Mouse (Mus musculus): ENCODE measurements around the gene Isoc2a. TPM values are rescaled to one million over a fixed set of nuclear protein-coding genes. Genes with fewer than 3 reads are reported as not detected.
"Not testable (repeated sequence)": the region's sequence is repeated elsewhere in the genome, so short reads cannot be mapped to it uniquely, and the experiment has no call there.

Gene Isoc2a
- polyA plus RNA-seq, 1 experiment = 11.7 TPM

DNA sequence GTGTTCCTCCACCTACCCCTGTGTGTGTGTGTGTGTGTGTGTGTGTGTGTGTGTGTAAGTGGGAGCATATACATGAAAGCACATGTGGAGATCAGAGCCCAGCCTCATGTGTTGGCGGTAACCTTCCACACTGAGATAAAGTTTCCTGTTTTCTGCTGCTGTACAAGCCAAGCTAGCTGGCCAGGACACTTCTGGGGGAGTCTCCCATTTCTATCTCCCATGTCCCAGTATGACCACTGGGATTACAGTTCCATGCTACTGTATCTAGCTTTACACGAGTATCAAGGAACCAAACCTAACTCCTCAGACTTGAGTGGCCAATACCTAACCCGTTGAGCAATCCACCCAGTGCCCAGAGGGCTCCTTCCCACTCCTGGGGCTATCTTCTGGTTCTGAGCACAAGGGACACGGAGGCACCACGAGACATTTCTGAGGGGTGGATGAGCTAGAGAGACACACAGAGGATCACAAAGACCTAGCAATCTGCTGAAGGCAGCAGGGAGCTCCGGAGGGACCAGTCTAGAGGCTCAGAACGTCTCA, 13.3 kb upstream of the Isoc2a start:
- Histone ChIP-seq H3K4me3 (ENCODE audit: insufficient read depth, low read length) (no peak overlapping the region), H3K4me1 (ENCODE audit: control insufficient read depth, insufficient read depth, low read length) (no peaks in the 10 kb centered on the region), H3K27ac (ENCODE audit: insufficient read depth, low read length) (no peak overlapping the region)
- no peak for TF ChIP-seq POLR2A (IDR thresholded peaks at IDR 0.05; ENCODE audit: extremely low read depth, insufficient read depth, low read length)
- no peak for TF ChIP-seq CTCF (IDR thresholded peaks at IDR 0.05; ENCODE audit: extremely low read depth, insufficient read depth, low read length)

DNA sequence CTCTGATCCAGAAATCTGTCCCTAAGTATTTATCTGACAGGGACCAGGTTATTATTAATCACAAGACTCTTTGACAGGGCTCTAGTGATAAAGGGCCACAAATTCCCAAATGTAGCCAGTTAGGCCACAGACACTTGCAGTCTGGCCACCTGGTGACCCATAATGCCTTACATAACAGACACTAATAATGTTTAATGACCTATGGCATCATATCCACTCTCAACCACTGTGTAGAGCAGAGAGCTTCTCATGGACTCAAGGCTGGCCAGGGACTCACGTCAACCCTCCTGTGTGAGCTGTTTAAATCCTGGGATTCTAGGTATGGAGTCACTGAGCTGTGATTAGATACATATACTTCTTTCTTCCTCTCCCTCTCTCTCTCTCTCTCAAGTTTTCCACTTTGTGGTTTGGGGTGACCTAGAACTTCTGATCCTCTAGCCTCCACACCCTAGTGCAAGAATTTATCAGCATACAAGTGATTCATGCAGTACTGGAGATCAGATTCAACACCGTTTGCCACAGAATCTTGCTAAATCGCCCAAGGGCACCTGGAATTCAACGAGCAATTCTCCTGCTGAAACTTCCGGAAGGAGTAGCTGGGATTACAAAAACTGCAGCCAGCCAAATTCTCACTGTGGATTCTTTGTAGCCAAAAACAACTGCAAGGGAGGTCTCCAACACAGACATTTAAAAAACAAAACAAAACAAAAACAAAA, 12.7 kb upstream of the Isoc2a start:
- H3K4me1 ChIP-seq (ENCODE audit: control insufficient read depth, insufficient read depth, low read length) = no peaks in the 10 kb centered on the region
- TF ChIP-seq POLR2A (IDR thresholded peaks at IDR 0.05; ENCODE audit: extremely low read depth, insufficient read depth, low read length) (no peak), CTCF (IDR thresholded peaks at IDR 0.05; ENCODE audit: extremely low read depth, insufficient read depth, low read length) (no peak)
- H3K4me3 ChIP-seq (ENCODE audit: insufficient read depth, low read length) = no peak overlapping the region
- H3K27ac ChIP-seq (ENCODE audit: insufficient read depth, low read length) = no peak overlapping the region

DNA sequence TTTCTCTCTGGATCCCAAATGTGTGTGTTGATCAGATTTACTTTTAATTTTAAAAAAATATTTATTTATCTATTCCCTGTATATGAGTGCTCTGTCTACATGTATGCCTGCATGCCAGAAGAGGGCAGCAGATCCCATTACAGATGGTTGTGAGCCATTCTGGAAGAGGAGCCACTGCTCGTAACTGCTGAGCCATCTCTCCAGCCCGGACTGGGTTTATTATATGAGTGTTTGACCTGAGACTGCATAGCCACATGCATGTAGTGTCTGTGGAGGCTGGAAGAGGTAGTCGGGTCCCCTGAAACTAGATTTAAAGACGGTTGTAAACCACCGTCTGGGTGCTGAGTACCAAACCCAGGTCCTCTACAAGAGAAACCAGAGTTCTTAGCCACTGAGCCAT, 11.9 kb upstream of the Isoc2a start:
- H3K27ac ChIP-seq (ENCODE audit: insufficient read depth, low read length) = no peak overlapping the region; the same call in 1 of the 2 replicates
- TF ChIP-seq CTCF (IDR thresholded peaks at IDR 0.05; ENCODE audit: extremely low read depth, insufficient read depth, low read length) (peak; percentile 36; the same call in 1 of the 2 replicates), POLR2A (IDR thresholded peaks at IDR 0.05; ENCODE audit: extremely low read depth, insufficient read depth, low read length) (no peak)
- no peaks in the 10 kb centered on the region for H3K4me1 ChIP-seq (ENCODE audit: control insufficient read depth, insufficient read depth, low read length)
- H3K4me3 ChIP-seq (ENCODE audit: insufficient read depth, low read length) = peak overlapping the region; percentile 65; the same call in 1 of the 2 replicates

DNA sequence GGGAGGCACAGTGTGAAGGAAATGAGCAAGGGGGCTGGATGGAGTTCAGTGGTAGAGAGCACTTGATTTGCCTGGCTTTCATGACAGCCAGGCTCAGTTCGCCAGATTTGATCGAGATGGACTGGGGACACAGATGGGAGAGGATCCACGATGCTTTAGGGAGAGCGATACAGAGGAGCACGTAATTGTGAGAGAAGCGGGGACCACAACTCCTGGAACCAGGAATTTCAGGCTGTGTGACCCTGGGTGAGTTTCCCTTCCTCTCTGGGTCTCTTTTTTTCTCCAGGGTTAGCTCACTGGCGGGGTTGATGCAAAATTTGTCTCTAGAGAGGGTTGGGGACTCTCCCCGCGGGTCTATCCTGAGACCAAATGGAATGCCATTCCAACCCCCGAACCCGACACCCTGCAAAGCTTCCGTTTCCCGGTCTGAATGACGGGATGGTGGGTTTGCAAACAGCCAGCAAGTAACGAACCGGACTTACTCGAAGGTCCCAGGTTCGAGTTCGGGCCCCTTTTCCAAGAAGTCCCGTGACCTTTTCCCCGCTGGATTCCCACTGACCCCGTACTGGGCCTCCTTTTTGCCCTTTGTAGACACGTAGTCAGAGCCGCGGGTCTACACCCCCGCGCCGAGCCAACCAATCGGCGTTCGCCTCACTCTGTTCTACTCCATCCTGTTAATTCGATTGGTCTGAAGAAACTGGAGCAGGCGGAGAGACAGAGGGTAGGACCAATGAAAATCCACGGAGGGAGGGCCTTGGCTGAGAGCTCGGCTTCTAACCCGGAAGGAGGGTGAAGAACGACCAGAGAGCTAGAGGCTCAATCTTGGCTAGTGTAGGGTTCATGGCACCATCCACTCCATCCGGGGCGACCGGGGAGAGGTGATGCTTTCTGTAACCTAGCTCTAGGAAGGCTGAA, 11.1 kb upstream of the Isoc2a start:
- H3K4me1 ChIP-seq (ENCODE audit: control insufficient read depth, insufficient read depth, low read length) = no peaks in the 10 kb centered on the region
- peak overlapping the region; percentile 65 for H3K4me3 ChIP-seq (ENCODE audit: insufficient read depth, low read length)
- peak overlapping the region; percentile 83 for H3K27ac ChIP-seq (ENCODE audit: insufficient read depth, low read length)
- TF ChIP-seq CTCF (IDR thresholded peaks at IDR 0.05; ENCODE audit: extremely low read depth, insufficient read depth, low read length) (no peak), POLR2A (IDR thresholded peaks at IDR 0.05; ENCODE audit: extremely low read depth, insufficient read depth, low read length) (peak; percentile 93)

DNA sequence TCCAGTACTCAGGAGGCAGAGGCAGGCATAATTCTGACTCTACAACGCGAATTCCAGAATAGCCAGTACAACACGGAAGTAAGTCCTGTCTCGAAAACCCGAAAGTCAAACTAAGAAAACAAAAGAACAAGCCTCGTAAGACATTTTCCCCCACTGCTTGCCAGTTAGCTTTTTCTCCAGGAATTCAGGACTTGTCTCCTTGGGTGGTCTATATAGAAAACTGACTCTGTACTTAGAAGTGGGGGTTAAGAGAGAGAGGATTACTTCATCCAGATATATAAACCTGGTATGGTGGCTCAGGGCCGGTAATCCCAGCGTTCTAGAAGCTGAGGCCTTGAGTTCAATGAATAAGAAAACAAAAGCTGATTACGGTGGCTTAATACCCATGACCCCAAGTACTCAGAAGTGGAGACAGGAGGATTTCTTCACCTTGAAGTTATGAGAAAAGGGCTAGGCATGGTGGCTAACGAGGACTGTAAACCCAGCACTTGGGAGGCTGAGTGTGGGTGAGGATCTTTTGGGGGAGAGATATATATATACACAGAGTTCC, 10.2 kb upstream of the Isoc2a start:
- no peaks in the 10 kb centered on the region for H3K4me1 ChIP-seq (ENCODE audit: control insufficient read depth, insufficient read depth, low read length)
- H3K4me3 ChIP-seq (ENCODE audit: insufficient read depth, low read length) = peak overlapping the region; percentile 65
- TF ChIP-seq POLR2A (IDR thresholded peaks at IDR 0.05; ENCODE audit: extremely low read depth, insufficient read depth, low read length) (no peak), CTCF (IDR thresholded peaks at IDR 0.05; ENCODE audit: extremely low read depth, insufficient read depth, low read length) (no peak)
- peak overlapping the region; percentile 83 for H3K27ac ChIP-seq (ENCODE audit: insufficient read depth, low read length)

DNA sequence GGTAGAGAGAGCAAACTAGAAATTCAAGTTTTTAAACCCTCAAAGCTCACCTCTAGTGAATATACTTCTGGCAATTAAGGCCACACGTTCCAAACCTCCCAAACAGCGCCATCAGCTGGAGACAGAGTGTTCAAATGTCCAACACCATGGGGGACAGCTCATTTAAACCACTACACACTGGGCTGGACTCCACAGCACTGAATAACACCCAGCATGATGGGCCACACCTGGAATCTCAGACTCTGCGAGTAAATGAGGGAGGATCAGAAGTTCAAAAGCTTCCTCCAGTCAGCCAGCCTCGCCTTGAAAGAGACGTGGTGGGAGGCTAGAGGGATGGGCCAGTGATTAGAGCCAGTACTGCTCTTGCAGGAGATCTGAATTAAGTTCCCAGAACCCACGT, 6.8 kb upstream of the Isoc2a start, which contains the start of gene Isoc2b:
Gene Isoc2b, minus strand, starts transcription at position 126 of the 400 bp plus-strand sequence.
- Histone ChIP-seq H3K27ac (ENCODE audit: insufficient read depth, low read length) (no peak within 1 kb of the TSS), H3K4me3 (ENCODE audit: insufficient read depth, low read length) (no peak within 1 kb of the TSS), H3K4me1 (ENCODE audit: control insufficient read depth, insufficient read depth, low read length) (no peaks in the 10 kb centered on the region)
- TF ChIP-seq CTCF (IDR thresholded peaks at IDR 0.05; ENCODE audit: extremely low read depth, insufficient read depth, low read length) (no peak), POLR2A (IDR thresholded peaks at IDR 0.05; ENCODE audit: extremely low read depth, insufficient read depth, low read length) (no peak)

DNA sequence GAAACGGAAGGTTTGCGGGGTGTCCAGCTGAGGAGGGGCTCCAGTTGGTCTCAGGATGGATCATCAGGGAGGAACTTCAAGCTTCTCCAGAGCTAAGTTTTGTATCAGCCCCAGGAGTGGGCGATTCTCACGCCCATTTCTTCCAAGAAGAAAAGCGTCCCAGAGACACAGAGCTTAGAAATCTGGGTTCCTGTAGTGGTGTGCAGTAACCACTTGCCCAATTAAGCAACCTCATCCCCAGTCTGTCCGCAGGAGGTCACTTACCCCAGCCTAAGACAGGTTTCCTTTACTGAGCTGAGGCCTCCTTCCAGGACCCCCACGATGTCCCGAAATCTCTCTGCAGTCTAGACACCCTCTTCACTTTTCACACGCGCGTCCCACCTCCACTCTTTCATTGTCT, 273 bp downstream of the Isoc2a start:
- TF ChIP-seq POLR2A (IDR thresholded peaks at IDR 0.05; ENCODE audit: extremely low read depth, insufficient read depth, low read length) (no peak), CTCF (IDR thresholded peaks at IDR 0.05; ENCODE audit: extremely low read depth, insufficient read depth, low read length) (no peak)
- Histone ChIP-seq H3K4me3 (ENCODE audit: insufficient read depth, low read length) (peak overlapping the region; percentile 80), H3K27ac (ENCODE audit: insufficient read depth, low read length) (no peak overlapping the region)

DNA sequence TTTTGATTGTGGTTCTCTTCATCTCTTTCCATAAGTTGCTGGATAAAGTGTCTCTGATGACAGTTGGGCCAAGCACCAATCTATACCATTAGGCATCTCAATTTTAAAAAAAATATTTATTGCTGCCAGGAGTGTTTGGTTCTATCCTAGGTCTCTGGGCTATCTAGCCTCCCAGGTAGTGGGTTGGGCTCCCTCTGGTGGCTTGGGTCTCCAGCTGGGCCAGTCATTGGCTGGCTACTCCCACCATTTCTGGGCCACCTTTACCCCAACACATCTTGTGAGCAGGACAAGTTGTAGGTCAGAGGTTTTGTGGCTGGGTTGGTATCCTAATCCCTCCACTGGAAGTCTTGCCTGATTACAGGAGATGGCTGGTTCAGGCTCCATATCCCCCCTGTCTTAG, 1.2 kb downstream of the Isoc2a start:
- TF ChIP-seq POLR2A (IDR thresholded peaks at IDR 0.05; ENCODE audit: extremely low read depth, insufficient read depth, low read length) = no peak
- TF ChIP-seq CTCF (IDR thresholded peaks at IDR 0.05; ENCODE audit: extremely low read depth, insufficient read depth, low read length) = no peak

More for the DNA sequence above, 273 bp downstream of the Isoc2a start:
- no peaks in the 10 kb centered on the region; the same call in 1 of the 2 replicates for H3K4me1 ChIP-seq (ENCODE audit: control insufficient read depth, insufficient read depth, low read length)

DNA sequence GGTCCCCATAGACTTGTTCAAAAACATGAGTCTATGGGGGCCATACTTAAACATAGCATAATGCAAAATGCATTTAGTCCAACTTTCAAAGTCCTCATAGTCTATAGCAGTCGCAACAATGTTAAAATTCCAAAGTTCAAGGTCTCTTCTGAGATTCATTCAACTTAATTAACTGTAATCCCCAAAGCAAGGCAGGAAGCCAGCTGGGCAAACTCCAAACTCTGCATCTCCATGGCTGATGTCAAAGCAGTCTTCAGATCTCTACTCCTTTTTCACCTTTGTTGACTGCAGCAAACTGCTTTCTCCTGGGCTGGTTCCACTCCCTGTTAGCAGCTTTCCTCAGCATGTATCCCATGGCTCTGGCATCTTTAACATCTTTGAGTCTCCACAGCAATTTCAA, 2.1 kb downstream of the Isoc2a start:
- not testable (repeated sequence) for H3K27ac ChIP-seq (ENCODE audit: insufficient read depth, low read length); H3K4me1 ChIP-seq (ENCODE audit: control insufficient read depth, insufficient read depth, low read length); H3K4me3 ChIP-seq (ENCODE audit: insufficient read depth, low read length)

More for the DNA sequence above, 1.2 kb downstream of the Isoc2a start:
- no peak overlapping the region for H3K27ac ChIP-seq (ENCODE audit: insufficient read depth, low read length)
- no peak overlapping the region for H3K4me3 ChIP-seq (ENCODE audit: insufficient read depth, low read length)
- H3K4me1 ChIP-seq (ENCODE audit: control insufficient read depth, insufficient read depth, low read length) = no peaks in the 10 kb centered on the region; the same call in 1 of the 2 replicates

Measured in cortical plate, adult 2 months (tissue).